ENCODE assay signal across 15 mouse cellular contexts in the genomic region with DNA sequence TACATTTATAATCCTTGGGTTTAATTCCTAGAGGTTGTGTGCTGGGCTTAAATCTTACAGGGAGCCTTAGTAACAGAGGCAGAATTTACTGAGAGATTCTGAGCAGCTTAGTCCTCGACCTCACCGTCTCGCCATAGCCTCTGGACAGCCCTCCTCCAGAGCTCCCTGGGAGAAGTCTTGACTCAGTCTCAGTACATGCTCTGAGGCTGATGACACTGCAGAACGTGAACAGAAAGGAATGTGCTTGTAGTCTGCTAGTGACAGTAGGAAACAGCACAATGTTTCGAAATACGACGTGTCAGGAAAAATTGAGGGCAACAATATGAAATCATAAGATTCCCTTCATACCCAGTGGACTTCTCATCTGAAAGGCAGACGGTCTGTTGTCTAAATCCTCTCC. TPM values are rescaled to one million over a fixed set of nuclear protein-coding genes. Genes with fewer than 3 reads are reported as not detected.
A peak's percentile ranks its signal among the peaks of the same experiment; 100 is the strongest.
DNase-seq lines count a peak whose midpoint lies in the region; ATAC-seq and TF ChIP-seq lines count a peak whose summit lies in the region.
"Had no signal": no experiment of that assay in that cellular context is flagged by ENCODE, and none has a peak within 500 bp of the region (broad histone marks: within the 10 kb centered on the region; RNA-seq: fewer than 3 reads in every experiment).

No protein-coding gene starts in this region.

- H3K27ac ChIP-seq in heart, embryonic 12.5 days (ENCODE audit: poor library complexity, severe bottlenecking), result no peak overlapping the region
- 0 out of 2 replicates have a peak overlapping the region, but pooled peaks have one; percentile 16 for H3K27ac ChIP-seq in lung, postnatal 0 days (ENCODE audit: low read length)
- H3K27ac ChIP-seq in forebrain, embryonic 14.5 days (ENCODE audit: low read depth, low read length), result no peak overlapping the region
- H3K27ac ChIP-seq: forebrain, embryonic 13.5 days; limb, embryonic 12.5 days; macrophage had no signal

- 70% methylated on average over 8 of the region's 8 CpGs for WGBS in heart, embryonic 12.5 days
- WGBS in lung, postnatal 0 days, result 44% methylated on average over 8 of the region's 8 CpGs
- WGBS in forebrain, embryonic 14.5 days, result 73% methylated on average over 8 of the region's 8 CpGs

- H3K4me1 ChIP-seq in heart, embryonic 12.5 days (replicated peaks), result 0 out of 2 replicates have a peak, but pooled peaks cover 4% of the 10 kb centered on the region
- H3K4me1 ChIP-seq in lung, postnatal 0 days (ENCODE audit: insufficient read depth, low read depth, low read length), result no peaks in the 10 kb centered on the region
- no peaks in the 10 kb centered on the region for H3K4me1 ChIP-seq in forebrain, embryonic 14.5 days (ENCODE audit: control insufficient read depth, insufficient read depth, low read length)

- POLR2A ChIA-PET in Patski (lab: Charles Lee), result no interaction called here

- peak; percentile 49 to 60 for DNase-seq in heart, adult 9 months (ENCODE audit: low spot score in 2 of 2)
- peak; percentile 69 for DNase-seq in 3134 (ENCODE audit: extremely low read depth, insufficient read length, low spot score)
- no peak for DNase-seq in Patski (ENCODE audit: low read depth, low spot score)
- DNase-seq in lung, postnatal 0 days (ENCODE audit: low spot score), result peak; percentile 88
- DNase-seq in spleen, postnatal 14 days (ENCODE audit: low spot score in 2 of 2), result no peak
- no peak for DNase-seq in forebrain, embryonic 14.5 days (ENCODE audit: low spot score)
- DNase-seq: adrenal gland, postnatal 36 days; cerebellum, adult 11-12 months; gastrocnemius, postnatal 14 days; thymus, adult 2 months had no signal

- peak; percentile 61; the same call in 1 of the 2 replicates for TF ChIP-seq EP300 in lung, postnatal 0 days (IDR thresholded peaks at IDR 0.05)

- in situ Hi-C loops in Patski (cut with MboI; ENCODE audit: low pct_unique_long_range_greater_than_20kb), result loop anchor here (25.0 kb wide), 1 partner anchor 956 kb away; the partner anchor contains the start of genes Cggbp1 and Zfp654

- 0 out of 2 replicates have a peak, but pooled peaks cover 3% of the 10 kb centered on the region for H3K27me3 ChIP-seq in heart, embryonic 12.5 days (replicated peaks)
- no peaks in the 10 kb centered on the region for H3K27me3 ChIP-seq in Patski
- H3K27me3 ChIP-seq in lung, postnatal 0 days (replicated peaks; ENCODE audit: insufficient read depth, low read length), result no peaks in the 10 kb centered on the region
- H3K27me3 ChIP-seq in forebrain, embryonic 14.5 days (replicated peaks; ENCODE audit: control insufficient read depth, insufficient read depth, low read length), result peaks cover 7% of the 10 kb centered on the region; the same call in 1 of the 2 replicates
- H3K27me3 ChIP-seq: CH12.LX had no signal

- TF ChIP-seq CTCF in Patski (IDR thresholded peaks at IDR 0.05), result no peak
- TF ChIP-seq CTCF in lung, postnatal 0 days (IDR thresholded peaks at IDR 0.05), result no peak

- H3K9ac ChIP-seq in heart, embryonic 12.5 days, result no peak overlapping the region
- H3K9ac ChIP-seq in lung, postnatal 0 days (replicated peaks; ENCODE audit: low read depth), result no peak overlapping the region
- no peak overlapping the region for H3K9ac ChIP-seq in forebrain, embryonic 14.5 days (ENCODE audit: low read length)
- H3K9ac ChIP-seq: forebrain, embryonic 13.5 days; limb, embryonic 12.5 days had no signal

- CTCF ChIA-PET in Patski (lab: Charles Lee), result interaction anchor here (0.9 to 2.5 kb wide), 5 partner anchors 10 to 196 kb away, joined by 3 to 10 read pairs (median 4); no protein-coding TSS in a partner anchor

- no peak overlapping the region for H3K4me2 ChIP-seq in heart, embryonic 12.5 days
- H3K4me2 ChIP-seq in lung, postnatal 0 days (replicated peaks; ENCODE audit: low read depth, low read length), result no peak overlapping the region
- H3K4me2 ChIP-seq in forebrain, embryonic 14.5 days (ENCODE audit: low read length), result no peak overlapping the region
- H3K4me2 ChIP-seq: forebrain, embryonic 13.5 days; limb, embryonic 12.5 days had no signal

- H3K9me3 ChIP-seq in heart, embryonic 12.5 days (replicated peaks), result no peaks in the 10 kb centered on the region
- H3K9me3 ChIP-seq in lung, postnatal 0 days (ENCODE audit: low read length), result no peaks in the 10 kb centered on the region
- no peaks in the 10 kb centered on the region for H3K9me3 ChIP-seq in forebrain, embryonic 14.5 days (replicated peaks; ENCODE audit: control insufficient read depth, low read length)
- H3K9me3 ChIP-seq: forebrain, embryonic 13.5 days; limb, embryonic 12.5 days had no signal

- no peak for ATAC-seq in heart, embryonic 12.5 days (ENCODE audit: insufficient number of reproducible peaks, low FRiP score)
- ATAC-seq in Patski, result peak; percentile 64
- ATAC-seq in lung, postnatal 0 days, result peak; percentile 66
- no peak for ATAC-seq in forebrain, embryonic 14.5 days
- ATAC-seq: forebrain, embryonic 13.5 days had no signal

- H3K4me3 ChIP-seq in heart, embryonic 12.5 days, result no peak overlapping the region
- no peak overlapping the region for H3K4me3 ChIP-seq in lung, postnatal 0 days (ENCODE audit: low read depth, low read length)
- no peak overlapping the region for H3K4me3 ChIP-seq in forebrain, embryonic 14.5 days (ENCODE audit: low read depth, low read length)
- H3K4me3 ChIP-seq: forebrain, embryonic 13.5 days; limb, embryonic 12.5 days had no signal

- no peaks in the 10 kb centered on the region for H3K36me3 ChIP-seq in heart, embryonic 12.5 days
- no peaks in the 10 kb centered on the region for H3K36me3 ChIP-seq in lung, postnatal 0 days (ENCODE audit: insufficient read depth, low read length)
- H3K36me3 ChIP-seq in forebrain, embryonic 14.5 days (ENCODE audit: control insufficient read depth, insufficient read depth, low read length), result no peaks in the 10 kb centered on the region
- H3K36me3 ChIP-seq: limb, embryonic 12.5 days had no signal

RNA-seq across cellular contexts. Expression of gene Vgll3, which starts 3.7 kb away (rescaled TPM):
- polyA plus RNA-seq in heart, embryonic 12.5 days (2016; fragmentation: Nextera tagmentation; extraction: Ambion mirVana), result 2.6 and 3.0 TPM in 2 replicates
- polyA plus RNA-seq in Patski (2021), result 57.7 TPM
- 5.2 and 5.6 TPM in 2 replicates for polyA plus RNA-seq in lung, postnatal 0 days (2015; fragmentation: Nextera tagmentation; extraction: Ambion mirVana)
- 0.42 and 0.74 TPM in 2 replicates for polyA plus RNA-seq in forebrain, embryonic 14.5 days (2014; fragmentation: Nextera tagmentation; extraction: Ambion mirVana)
- polyA plus RNA-seq: macrophage had no signal

Comparison
In these comparisons a context has a peak if more than half of its experiments do, and no peak if none do; other contexts are left out.
1. DNase-seq: peak in heart, adult 9 months (2 of 2), 3134 (single experiment) and lung, postnatal 0 days (single experiment); none in Patski (single experiment), spleen, postnatal 14 days (0 of 2) and forebrain, embryonic 14.5 days (single experiment).
2. ATAC-seq: peak in Patski (single experiment) and lung, postnatal 0 days (single experiment); none in heart, embryonic 12.5 days (single experiment) and forebrain, embryonic 14.5 days (single experiment).